Mouse (Mus musculus): ENCODE measurements at regions not wholly inside any gene's neighbourhood (a gene's known extent, or its start where the extent isn't known, plus 50 kb on each side); places are given as distances from the start of the nearest gene placed in this dataset.

- TF ChIP-seq CTCF (IDR thresholded peaks at IDR 0.05) (no peak), EP300 (IDR thresholded peaks at IDR 0.05) (peak; percentile 18; the same call in 1 of the 2 replicates)
Measured at GRCm38 (mm10) chr11:113087084-113087483, 305.1 kb downstream of the Sox9 start.

All from lung, postnatal 0 days (tissue).